Mouse (Mus musculus): ENCODE measurements around the gene Cd28. TPM values are rescaled to one million over a fixed set of nuclear protein-coding genes. Genes with fewer than 3 reads are reported as not detected.
"Not testable (repeated sequence)": the region's sequence is repeated elsewhere in the genome, so short reads cannot be mapped to it uniquely, and the experiment has no call there.

Cd28 gene
- polyA plus RNA-seq, 1 experiment = 0.88 TPM

GRCm38 (mm10) chr1:60799795-60800345 lies 83.3 kb downstream of the Cd28 start:
- DNase-seq (ENCODE audit: low spot score) = no peak

GRCm38 (mm10) chr1:60801210-60801671 lies 84.6 kb downstream of the Cd28 start:
- DNase-seq (ENCODE audit: low spot score) = no peak

GRCm38 (mm10) chr1:60803128-60803824 lies 86.7 kb downstream of the Cd28 start:
- DNase-seq (ENCODE audit: low spot score) = no peak

GRCm38 (mm10) chr1:60803825-60804696 lies 87.5 kb downstream of the Cd28 start:
- no peak for DNase-seq (ENCODE audit: low spot score)

GRCm38 (mm10) chr1:60805178-60805577 lies 88.6 kb downstream of the Cd28 start:
- no peak for DNase-seq (ENCODE audit: low spot score)

- DNase-seq (ENCODE audit: low spot score) = no peak
Measured at GRCm38 (mm10) chr1:60807748-60808147, 91.1 kb downstream of the Cd28 start.

- DNase-seq (ENCODE audit: low spot score) = no peak
Measured at GRCm38 (mm10) chr1:60808466-60808865, 91.9 kb downstream of the Cd28 start.

- DNase-seq (ENCODE audit: low spot score) = no peak
Measured at GRCm38 (mm10) chr1:60809166-60809565, 92.6 kb downstream of the Cd28 start.

- no peak for DNase-seq (ENCODE audit: low spot score)
Measured at GRCm38 (mm10) chr1:60810821-60811220, 94.2 kb downstream of the Cd28 start.

- no peak for DNase-seq (ENCODE audit: low spot score)
Measured at GRCm38 (mm10) chr1:60811998-60812397, 95.4 kb downstream of the Cd28 start.

- no peak for DNase-seq (ENCODE audit: low spot score)
Measured at GRCm38 (mm10) chr1:60813411-60813810, 96.8 kb downstream of the Cd28 start.

- DNase-seq (ENCODE audit: low spot score) = no peak
Measured at GRCm38 (mm10) chr1:60815912-60816311, 99.3 kb downstream of the Cd28 start.

GRCm38 (mm10) chr1:60818491-60818890 lies 101.9 kb downstream of the Cd28 start:
- not testable (repeated sequence) for DNase-seq (ENCODE audit: low spot score)

- no peak for DNase-seq (ENCODE audit: low spot score)
Measured at GRCm38 (mm10) chr1:60819993-60820392, 103.4 kb downstream of the Cd28 start.

- DNase-seq (ENCODE audit: low spot score) = no peak
Measured at GRCm38 (mm10) chr1:60820981-60821380, 104.4 kb downstream of the Cd28 start.

GRCm38 (mm10) chr1:60821590-60821989 lies 105.0 kb downstream of the Cd28 start:
- no peak for DNase-seq (ENCODE audit: low spot score)

Other genes with a start within 250 kb of the Cd28 start
- 10.5 and 13.4 TPM in 2 replicates for gene Raph1, start 149.7 kb upstream of the Cd28 start, polyA plus RNA-seq (2012; rRNA removed)
- gene Ctla4, start 170.2 kb downstream of the Cd28 start, polyA plus RNA-seq (2012; rRNA removed) = 0.10 and 0.11 TPM in 2 replicates